Mouse (Mus musculus): ENCODE data around the gene Dcp1a. TPM values are rescaled to one million over a fixed set of nuclear protein-coding genes. Genes with fewer than 3 reads are reported as not detected.

Dcp1a gene
- polyA plus RNA-seq (2016; fragmentation: Nextera tagmentation; extraction: Ambion mirVana) = 27.4 and 32.0 TPM in 2 replicates

GRCm38 (mm10) chr14:30479361-30479948, at the start of gene Dcp1a:
TSS of gene Dcp1a (plus strand) at chr14:30479535.
- WGBS = under 1% methylated on average over 39 of the region's 39 CpGs
- ATAC-seq (ENCODE audit: low FRiP score, low read depth) = peak; percentile 98
- Histone ChIP-seq H3K36me3 (peaks cover 21% of the 10 kb centered on the region), H3K4me1 (peaks cover 10% of the 10 kb centered on the region), H3K27me3 (replicated peaks) (no peaks in the 10 kb centered on the region), H3K9ac (peak within 1 kb of the TSS; percentile 88), H3K27ac (peak within 1 kb of the TSS; percentile 79; the same call in 1 of the 2 replicates), H3K4me2 (replicated peaks) (peak within 1 kb of the TSS; percentile 73), H3K9me3 (no peaks in the 10 kb centered on the region), H3K4me3 (peak within 1 kb of the TSS; percentile 88)

GRCm38 (mm10) chr14:30429606-30430005, 49.7 kb upstream of the Dcp1a start:
- no peak overlapping the region for H3K9ac ChIP-seq
- H3K27ac ChIP-seq = no peak overlapping the region
- no peaks in the 10 kb centered on the region for H3K9me3 ChIP-seq
- no peak overlapping the region for H3K4me3 ChIP-seq
- H3K27me3 ChIP-seq (replicated peaks) = no peaks in the 10 kb centered on the region
- no peak overlapping the region for H3K4me2 ChIP-seq (replicated peaks)
- no peaks in the 10 kb centered on the region for H3K4me1 ChIP-seq
- WGBS = 59% methylated on average over 9 of the region's 9 CpGs
- no peaks in the 10 kb centered on the region for H3K36me3 ChIP-seq
- ATAC-seq (ENCODE audit: low FRiP score, low read depth) = no peak

- no peak for ATAC-seq (ENCODE audit: low FRiP score, low read depth)
- WGBS = 92% methylated on average over 9 of the region's 9 CpGs
Observed at GRCm38 (mm10) chr14:30430026-30430425, 49.3 kb upstream of the Dcp1a start.

GRCm38 (mm10) chr14:30430446-30430845, 48.9 kb upstream of the Dcp1a start:
- Histone ChIP-seq H3K9me3 (no peaks in the 10 kb centered on the region), H3K4me2 (replicated peaks) (no peak overlapping the region), H3K4me3 (no peak overlapping the region), H3K36me3 (no peaks in the 10 kb centered on the region), H3K9ac (no peak overlapping the region), H3K27me3 (replicated peaks) (no peaks in the 10 kb centered on the region), H3K27ac (no peak overlapping the region), H3K4me1 (no peaks in the 10 kb centered on the region)
- no peak for ATAC-seq (ENCODE audit: low FRiP score, low read depth)
- 60% methylated on average over 5 of the region's 5 CpGs for WGBS

More at GRCm38 (mm10) chr14:30430026-30430425, 49.3 kb upstream of the Dcp1a start:
- Histone ChIP-seq H3K27me3 (replicated peaks) (no peaks in the 10 kb centered on the region), H3K27ac (no peak overlapping the region), H3K9ac (no peak overlapping the region), H3K4me1 (no peaks in the 10 kb centered on the region), H3K4me2 (replicated peaks) (no peak overlapping the region), H3K9me3 (no peaks in the 10 kb centered on the region), H3K36me3 (no peaks in the 10 kb centered on the region), H3K4me3 (no peak overlapping the region)

GRCm38 (mm10) chr14:30435316-30435715, 44.0 kb upstream of the Dcp1a start:
- Histone ChIP-seq H3K4me2 (replicated peaks) (no peak overlapping the region), H3K27me3 (replicated peaks) (no peaks in the 10 kb centered on the region), H3K27ac (no peak overlapping the region), H3K4me1 (no peaks in the 10 kb centered on the region), H3K36me3 (no peaks in the 10 kb centered on the region), H3K9ac (no peak overlapping the region), H3K4me3 (no peak overlapping the region), H3K9me3 (no peaks in the 10 kb centered on the region; the same call in 1 of the 2 replicates)
- no peak for ATAC-seq (ENCODE audit: low FRiP score, low read depth)
- WGBS = 90% methylated on average over 5 of the region's 5 CpGs

GRCm38 (mm10) chr14:30439915-30440314, 39.4 kb upstream of the Dcp1a start:
- Histone ChIP-seq H3K9ac (no peak overlapping the region), H3K9me3 (no peaks in the 10 kb centered on the region; the same call in 1 of the 2 replicates), H3K4me2 (replicated peaks) (no peak overlapping the region), H3K27me3 (replicated peaks) (no peaks in the 10 kb centered on the region), H3K4me3 (no peak overlapping the region), H3K27ac (no peak overlapping the region), H3K36me3 (no peaks in the 10 kb centered on the region), H3K4me1 (no peaks in the 10 kb centered on the region)
- ATAC-seq (ENCODE audit: low FRiP score, low read depth) = no peak
- WGBS = 85% methylated on average over 3 of the region's 3 CpGs

- Histone ChIP-seq H3K4me3 (no peak overlapping the region), H3K27ac (no peak overlapping the region), H3K27me3 (replicated peaks) (no peaks in the 10 kb centered on the region), H3K4me1 (no peaks in the 10 kb centered on the region; the same call in 1 of the 2 replicates), H3K9me3 (no peaks in the 10 kb centered on the region), H3K36me3 (no peaks in the 10 kb centered on the region), H3K4me2 (replicated peaks) (peak overlapping the region; percentile 28; the same call in 1 of the 2 replicates), H3K9ac (no peak overlapping the region)
- WGBS = 29% methylated on average over 12 of the region's 13 CpGs
- ATAC-seq (ENCODE audit: low FRiP score, low read depth) = no peak
Observed at GRCm38 (mm10) chr14:30455801-30456595, 23.3 kb upstream of the Dcp1a start.

- Histone ChIP-seq H3K27ac (no peak overlapping the region), H3K4me2 (replicated peaks) (no peak overlapping the region), H3K27me3 (replicated peaks) (no peaks in the 10 kb centered on the region), H3K4me1 (no peaks in the 10 kb centered on the region; the same call in 1 of the 2 replicates), H3K36me3 (no peaks in the 10 kb centered on the region), H3K9me3 (no peaks in the 10 kb centered on the region), H3K4me3 (no peak overlapping the region), H3K9ac (no peak overlapping the region)
- 72% methylated on average over 7 of the region's 7 CpGs for WGBS
- no peak for ATAC-seq (ENCODE audit: low FRiP score, low read depth)
Observed at GRCm38 (mm10) chr14:30457436-30457835, 21.9 kb upstream of the Dcp1a start.

GRCm38 (mm10) chr14:30457897-30458296, 21.4 kb upstream of the Dcp1a start:
- no peaks in the 10 kb centered on the region; the same call in 1 of the 2 replicates for H3K4me1 ChIP-seq
- H3K27me3 ChIP-seq (replicated peaks) = no peaks in the 10 kb centered on the region
- no peak for ATAC-seq (ENCODE audit: low FRiP score, low read depth)
- no peak overlapping the region for H3K9ac ChIP-seq
- no peak overlapping the region for H3K4me3 ChIP-seq
- no peaks in the 10 kb centered on the region for H3K9me3 ChIP-seq
- no peak overlapping the region for H3K27ac ChIP-seq
- 44% methylated on average over 2 of the region's 2 CpGs for WGBS
- no peak overlapping the region for H3K4me2 ChIP-seq (replicated peaks)
- no peaks in the 10 kb centered on the region for H3K36me3 ChIP-seq

- no peak overlapping the region for H3K27ac ChIP-seq
- H3K36me3 ChIP-seq = no peaks in the 10 kb centered on the region
- H3K4me3 ChIP-seq = no peak overlapping the region
- 79% methylated on average over 3 of the region's 3 CpGs for WGBS
- H3K4me2 ChIP-seq (replicated peaks) = no peak overlapping the region
- H3K4me1 ChIP-seq = no peaks in the 10 kb centered on the region; the same call in 1 of the 2 replicates
- H3K27me3 ChIP-seq (replicated peaks) = no peaks in the 10 kb centered on the region
- H3K9me3 ChIP-seq = no peaks in the 10 kb centered on the region
- no peak for ATAC-seq (ENCODE audit: low FRiP score, low read depth)
- H3K9ac ChIP-seq = no peak overlapping the region
Observed at GRCm38 (mm10) chr14:30458820-30459219, 20.5 kb upstream of the Dcp1a start.

- Histone ChIP-seq H3K4me1 (no peaks in the 10 kb centered on the region; the same call in 1 of the 2 replicates), H3K36me3 (no peaks in the 10 kb centered on the region), H3K27ac (no peak overlapping the region), H3K9me3 (no peaks in the 10 kb centered on the region), H3K4me2 (replicated peaks) (no peak overlapping the region), H3K27me3 (replicated peaks) (no peaks in the 10 kb centered on the region), H3K9ac (no peak overlapping the region), H3K4me3 (no peak overlapping the region)
- ATAC-seq (ENCODE audit: low FRiP score, low read depth) = no peak
- 5% methylated on average over 14 of the region's 14 CpGs for WGBS
Observed at GRCm38 (mm10) chr14:30459891-30460523, 19.3 kb upstream of the Dcp1a start.

GRCm38 (mm10) chr14:30463312-30463711, 16.0 kb upstream of the Dcp1a start:
- Histone ChIP-seq H3K9me3 (no peaks in the 10 kb centered on the region), H3K4me2 (replicated peaks) (no peak overlapping the region), H3K4me3 (no peak overlapping the region), H3K4me1 (no peaks in the 10 kb centered on the region), H3K36me3 (no peaks in the 10 kb centered on the region), H3K27ac (no peak overlapping the region), H3K27me3 (replicated peaks) (no peaks in the 10 kb centered on the region), H3K9ac (no peak overlapping the region)
- WGBS = 90% methylated on average over 4 of the region's 4 CpGs
- no peak for ATAC-seq (ENCODE audit: low FRiP score, low read depth)
